Mouse (Mus musculus) layer of hippocampus, adult 2 months (tissue): ENCODE data around the gene Lrrc4c. TPM values are rescaled to one million over a fixed set of nuclear protein-coding genes. Genes with fewer than 3 reads are reported as not detected.

ENCODE experiments used
- DNase-seq, 2 experiments: peaks; one replicate each; pipeline ENCODE4 v3.0.0; 2022; ENCODE audit warnings: low spot score in 2 of 2
- H3K27ac ChIP-seq: fragments of 200-600 bp; 2 replicates; pipeline ENCODE4 v1.8.1; 2022
- H3K4me3 ChIP-seq: fragments of 200-600 bp; 2 replicates; pipeline ENCODE4 v1.8.1; 2022; ENCODE audit warnings: mild to moderate bottlenecking
- CTCF ChIP-seq: fragments of 200-600 bp; conservative IDR thresholded peaks from 2 replicates; pipeline ENCODE4 v1.8.1; 2022; ENCODE audit warnings: antibody characterized with exemption, mild to moderate bottlenecking, moderate library complexity
- microRNA-seq, 2 experiments: library from miRNA; unstranded; fragments of <30 nt; microRNA quantifications; one replicate each; pipeline ENCODE4 v1.2.0; 2021
- total RNA-seq, 2 experiments: library from RNA; stranded (reverse); gene quantifications; 2 replicates each; pipeline ENCODE4 v1.2.3; 2021

Lrrc4c gene
- total RNA-seq, 2 experiments from 2014 or later, result 66.9 to 68.3 TPM

DNA sequence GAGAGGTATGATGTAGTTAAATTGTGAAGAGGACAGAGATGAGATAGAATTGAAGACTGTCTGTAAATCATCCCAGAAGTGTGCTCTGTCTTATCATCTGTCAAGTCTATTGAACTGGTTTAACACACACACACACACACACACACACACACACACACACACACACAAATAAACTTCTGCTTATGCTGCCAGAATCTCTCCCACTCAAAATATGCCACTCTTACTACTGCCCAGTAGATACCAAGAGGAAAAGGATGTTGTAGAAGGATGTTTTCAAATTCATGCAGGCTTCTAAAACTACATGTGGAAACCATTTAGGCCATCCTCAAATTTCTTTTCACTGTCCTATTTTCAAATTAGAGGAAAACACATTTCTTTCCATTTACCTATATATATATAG lies 1257.0 kb downstream of the Lrrc4c start:
- TF ChIP-seq CTCF, result no peak
- DNase-seq, result peak; percentile 24 to 34

DNA sequence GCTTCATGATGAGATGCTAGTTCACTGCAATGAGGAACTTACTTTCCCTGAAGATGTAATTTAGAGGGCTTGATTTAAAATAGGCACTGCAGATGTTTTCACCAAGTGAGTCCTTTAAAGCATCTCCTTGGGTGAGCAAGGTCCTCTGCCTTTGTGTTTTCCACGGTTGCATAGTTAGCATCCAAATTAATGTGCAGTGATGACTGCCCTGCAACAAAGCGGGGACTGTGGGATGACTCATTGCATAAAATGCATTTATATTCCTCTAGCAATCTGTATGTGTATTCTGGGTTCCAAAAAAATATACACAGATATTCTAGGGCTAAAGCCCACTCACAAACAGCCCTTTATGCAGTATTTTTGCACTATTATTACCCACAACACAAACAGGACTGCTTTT lies 1263.2 kb downstream of the Lrrc4c start:
- TF ChIP-seq CTCF, result no peak
- no peak overlapping the region for H3K4me3 ChIP-seq
- DNase-seq, result peak in 1 of 2 experiments; percentile 13
- peak overlapping the region; percentile 8; the same call in 1 of the 2 replicates for H3K27ac ChIP-seq

More for the DNA sequence above, 1257.0 kb downstream of the Lrrc4c start:
- Histone ChIP-seq H3K27ac (peak overlapping the region; percentile 46; the same call in 1 of the 2 replicates), H3K4me3 (no peak overlapping the region)

DNA sequence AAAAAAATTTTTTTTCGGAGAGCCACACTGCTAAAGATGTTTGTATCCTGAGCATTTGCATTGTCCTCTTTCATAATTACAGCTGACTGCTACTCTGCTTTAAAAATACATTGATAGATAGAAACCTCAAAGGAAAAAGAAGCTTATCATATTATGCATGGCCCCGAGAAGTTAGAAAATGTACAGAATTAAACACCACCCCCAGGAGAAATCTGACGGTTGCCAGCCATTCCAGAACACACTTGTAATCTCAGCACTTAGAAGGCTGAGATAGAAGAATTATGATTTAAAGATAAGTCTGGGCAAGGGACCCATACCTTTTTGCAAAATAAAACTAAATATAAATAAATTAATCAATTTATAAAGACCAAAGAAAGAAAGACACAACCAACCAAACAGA lies 1268.4 kb downstream of the Lrrc4c start:
- TF ChIP-seq CTCF, result no peak
- H3K27ac ChIP-seq, result no peak overlapping the region
- H3K4me3 ChIP-seq, result no peak overlapping the region
- DNase-seq, result no peak

DNA sequence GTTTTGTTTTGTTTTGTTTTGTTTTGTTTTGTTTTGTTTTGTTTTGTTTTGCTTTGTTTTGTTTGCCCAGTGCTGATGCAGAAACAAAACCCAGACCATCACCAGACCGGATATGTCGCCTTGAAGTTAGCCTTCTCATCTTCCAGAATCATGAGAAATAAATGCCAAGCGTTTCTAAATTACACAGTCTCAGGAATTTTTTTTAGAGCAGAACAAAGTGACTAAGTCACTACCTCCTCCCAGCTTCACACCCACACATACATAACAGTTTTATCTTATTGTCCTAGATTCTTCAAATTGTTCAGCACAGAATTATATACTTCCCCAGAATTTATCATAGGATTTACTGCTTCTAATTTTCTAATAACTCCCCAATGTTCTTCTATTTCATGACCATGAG lies 1272.6 kb downstream of the Lrrc4c start:
- no peak for DNase-seq
- H3K4me3 ChIP-seq, result no peak overlapping the region
- TF ChIP-seq CTCF, result no peak
- 0 out of 2 replicates have a peak overlapping the region, but pooled peaks have one; percentile 7 for H3K27ac ChIP-seq

DNA sequence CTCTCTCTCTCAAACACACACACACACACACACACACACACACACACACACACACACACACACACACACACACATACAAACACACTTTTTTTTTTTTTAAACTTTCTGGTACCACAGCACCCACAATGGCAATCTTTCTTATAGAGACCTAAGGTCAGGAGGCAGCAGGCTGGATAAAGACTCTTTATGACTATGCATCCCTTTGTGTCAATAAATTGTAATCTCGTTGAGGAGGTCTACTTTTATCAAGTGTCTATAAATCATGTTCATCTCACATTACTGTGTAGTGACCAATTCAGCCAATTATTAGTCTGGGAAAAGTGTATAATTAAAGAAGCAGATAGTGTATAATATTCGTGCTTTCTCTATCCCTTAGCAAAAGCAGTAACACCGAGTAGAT lies 1286.2 kb downstream of the Lrrc4c start:
- DNase-seq, result no peak
- no peak for TF ChIP-seq CTCF
- Histone ChIP-seq H3K27ac (no peak overlapping the region), H3K4me3 (no peak overlapping the region)

DNA sequence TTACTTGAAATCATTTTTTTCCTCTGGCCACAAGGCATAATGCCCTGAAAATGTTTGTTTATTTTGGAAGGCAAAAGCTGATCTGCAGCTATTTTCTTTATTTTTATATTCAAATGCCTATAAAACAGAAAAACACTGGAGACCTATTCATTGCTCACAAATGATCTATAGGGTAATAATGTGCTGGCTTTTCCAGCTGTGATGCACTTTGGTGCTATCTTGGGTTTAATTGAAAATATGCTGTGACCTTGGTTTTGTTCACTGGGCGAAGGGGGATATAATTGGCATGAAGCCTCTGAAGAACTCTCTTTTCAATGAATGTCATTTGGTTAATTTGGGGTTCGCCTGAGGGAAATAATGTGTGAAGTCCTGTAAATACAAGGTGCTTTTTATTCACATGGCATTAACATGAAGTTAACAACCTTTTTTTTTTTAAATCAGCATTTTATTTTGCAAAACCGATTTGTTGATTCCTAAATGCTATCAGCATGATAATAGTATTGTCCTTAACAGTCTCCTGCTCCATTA lies 1286.8 kb downstream of the Lrrc4c start:
- TF ChIP-seq CTCF, result no peak
- Histone ChIP-seq H3K27ac (no peak overlapping the region), H3K4me3 (no peak overlapping the region)
- no peak for DNase-seq

DNA sequence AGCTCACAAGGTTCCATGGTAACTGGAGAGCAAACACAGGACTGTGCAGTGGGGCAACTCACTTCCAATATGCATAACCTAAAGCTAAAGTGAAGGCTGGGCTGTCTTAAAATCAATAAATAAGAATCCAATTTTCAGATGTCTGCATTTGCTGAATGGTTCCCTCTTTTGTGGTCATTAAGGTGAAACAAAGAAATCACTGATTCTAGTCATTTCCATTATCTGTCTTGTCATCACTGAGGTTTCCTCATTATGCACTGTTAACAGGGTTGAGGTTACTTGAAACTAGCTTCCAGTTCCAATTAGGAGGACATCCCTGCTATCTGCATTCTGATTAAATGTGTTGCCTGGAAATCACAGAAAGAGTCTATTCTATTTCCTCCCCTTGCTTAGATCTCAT lies 1291.5 kb downstream of the Lrrc4c start:
- TF ChIP-seq CTCF, result no peak
- Histone ChIP-seq H3K27ac (0 out of 2 replicates have a peak overlapping the region, but pooled peaks have one; percentile 9), H3K4me3 (no peak overlapping the region)
- DNase-seq, result no peak

DNA sequence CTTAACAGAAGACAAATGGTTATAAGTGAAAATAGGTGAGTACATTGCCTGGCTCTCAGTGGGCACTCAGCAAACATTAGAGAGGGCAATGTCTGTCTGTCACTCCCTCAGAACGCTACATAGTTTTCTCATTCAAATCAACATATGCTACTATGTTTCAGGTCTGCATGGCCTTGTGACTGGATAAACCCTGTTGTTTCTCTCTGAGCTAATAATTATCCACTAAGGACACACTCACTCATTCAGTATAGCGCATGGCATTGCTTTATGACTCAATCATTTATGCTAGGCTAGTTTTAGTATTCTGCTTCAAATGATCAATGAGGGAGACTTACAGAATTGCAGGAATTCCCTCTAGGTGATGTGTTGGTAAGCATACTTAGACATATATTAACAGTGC lies 1292.6 kb downstream of the Lrrc4c start:
- H3K27ac ChIP-seq, result no peak overlapping the region
- no peak overlapping the region for H3K4me3 ChIP-seq
- no peak for DNase-seq
- no peak for TF ChIP-seq CTCF

DNA sequence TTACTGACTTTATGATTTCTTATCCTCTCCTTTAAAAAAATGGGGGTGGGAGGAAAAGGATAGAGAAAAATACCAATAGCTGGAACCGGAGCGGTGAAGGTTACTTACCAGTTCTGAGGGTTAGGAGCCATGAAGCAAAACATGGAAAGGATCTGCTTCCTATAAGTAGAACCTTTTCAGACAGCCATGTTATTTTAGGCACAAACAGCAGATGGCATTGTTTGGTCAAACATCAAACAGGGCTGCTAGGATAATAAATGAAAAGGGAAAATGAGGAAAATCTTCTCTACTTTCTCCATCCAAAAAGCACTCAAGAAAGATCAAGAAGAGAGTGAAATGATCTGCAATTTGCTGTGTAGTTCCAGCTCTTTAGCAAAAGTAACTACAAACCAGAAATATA lies 1296.8 kb downstream of the Lrrc4c start:
- peak; percentile 77 for TF ChIP-seq CTCF
- no peak overlapping the region for H3K4me3 ChIP-seq
- peak in 1 of 2 experiments; percentile 27 for DNase-seq
- peak overlapping the region; percentile 24; the same call in 1 of the 2 replicates for H3K27ac ChIP-seq

DNA sequence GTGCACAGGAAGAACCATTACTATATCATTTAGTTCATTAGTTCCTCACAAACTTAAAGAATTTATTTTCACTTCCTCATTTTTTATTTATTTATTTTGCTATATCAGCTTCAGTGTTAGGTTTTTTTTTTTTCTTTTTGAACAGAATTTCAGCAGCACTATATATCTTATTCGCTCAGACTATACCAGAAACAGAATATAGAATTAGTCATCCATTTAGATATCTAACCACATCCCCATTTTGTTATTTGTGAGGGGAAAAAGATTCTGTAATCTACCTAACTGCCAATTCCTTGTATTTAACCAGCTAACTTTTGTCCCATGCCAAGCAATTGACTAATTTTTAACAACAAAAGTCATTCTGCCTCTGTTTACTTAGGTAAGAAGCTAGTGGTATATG lies 1300.6 kb downstream of the Lrrc4c start:
- TF ChIP-seq CTCF, result no peak
- H3K4me3 ChIP-seq, result no peak overlapping the region
- no peak for DNase-seq
- H3K27ac ChIP-seq, result no peak overlapping the region

DNA sequence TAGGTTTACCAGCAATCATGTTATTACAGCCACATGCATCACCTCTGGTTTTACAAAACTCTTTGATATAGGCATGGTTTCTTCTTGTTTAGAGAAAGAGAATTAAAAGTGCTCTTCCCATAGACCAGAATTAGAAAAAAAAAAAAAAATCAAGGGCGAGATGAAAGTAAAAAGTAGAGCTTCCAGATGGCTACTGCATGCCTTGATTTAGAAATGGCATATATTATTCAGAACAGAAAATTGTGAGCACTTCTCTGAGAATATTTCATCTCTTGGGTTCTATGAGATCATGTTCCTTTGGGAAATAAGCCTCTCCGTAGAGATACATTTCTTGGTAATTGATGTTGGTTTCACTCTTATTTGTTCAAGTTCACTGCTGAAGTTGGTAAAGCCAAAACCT lies 1322.0 kb downstream of the Lrrc4c start:
- TF ChIP-seq CTCF, result no peak
- no peak for DNase-seq
- Histone ChIP-seq H3K4me3 (no peak overlapping the region), H3K27ac (no peak overlapping the region)

DNA sequence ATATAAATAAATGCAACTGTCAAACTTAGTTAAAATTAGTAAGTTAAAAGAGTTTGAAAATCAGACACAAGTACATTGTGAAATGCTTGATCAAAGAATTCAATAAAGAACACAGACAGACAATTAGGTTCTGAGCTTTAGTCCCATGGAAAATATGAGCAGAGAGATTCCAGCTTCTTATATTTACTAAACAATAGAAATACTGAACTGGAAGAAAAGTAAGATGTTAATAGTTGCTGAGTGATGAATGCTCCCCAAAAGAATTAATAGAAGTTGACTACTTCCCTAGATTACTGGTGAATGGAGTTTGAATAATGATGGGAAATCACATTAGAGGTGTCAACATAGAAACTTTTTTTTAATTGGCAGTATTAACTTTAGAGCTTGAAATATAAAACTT lies 1323.7 kb downstream of the Lrrc4c start:
- H3K4me3 ChIP-seq, result no peak overlapping the region
- H3K27ac ChIP-seq, result no peak overlapping the region
- TF ChIP-seq CTCF, result no peak
- DNase-seq, result no peak

DNA sequence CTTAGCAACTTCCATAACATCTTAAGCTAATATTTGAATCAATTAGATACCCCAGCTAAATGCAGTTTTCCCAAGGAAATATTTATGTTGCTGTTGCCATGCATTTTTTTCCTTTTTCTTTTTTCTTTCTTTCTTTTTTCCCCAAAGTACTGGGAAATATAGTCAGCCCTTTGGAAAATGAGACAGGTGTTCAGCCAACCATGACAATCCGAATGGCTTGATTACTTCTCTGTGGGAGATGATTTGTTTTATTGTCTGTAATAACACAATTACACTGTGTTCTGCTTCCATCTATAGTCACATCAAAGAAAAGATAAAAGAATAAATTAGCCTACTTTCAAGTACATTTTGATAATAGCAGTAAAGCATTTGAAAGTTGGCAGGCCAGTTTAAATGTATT lies 1334.7 kb downstream of the Lrrc4c start:
- no peak for TF ChIP-seq CTCF
- no peak for DNase-seq
- H3K4me3 ChIP-seq, result no peak overlapping the region
- H3K27ac ChIP-seq, result no peak overlapping the region

Small RNAs within 50 kb of the gene (microRNA-seq; reads per million reads assigned to microRNA genes)
- gene Gm44320, result 0 reads per million in 2 experiments
